Mouse (Mus musculus) cerebellum, postnatal 4 days (tissue): Measurements from ENCODE around the gene Slc6a6.
A peak's percentile ranks its signal among the peaks of the same experiment; 100 is the strongest.

ENCODE experiments used
- DNase-seq, 2 experiments: peaks; one replicate each; pipeline ENCODE4 v3.0.0; 2022; ENCODE audit warnings: low spot score in 2 of 2, mixed read lengths in 1 of 2

The Slc6a6 gene

GRCm38 (mm10) chr6:91720588-91721214 lies 36.8 kb downstream of the Slc6a6 start:
- DNase-seq, result no peak

GRCm38 (mm10) chr6:91721215-91721701 lies 37.4 kb downstream of the Slc6a6 start:
- DNase-seq, result no peak

- DNase-seq, result no peak
These were observed 43.5 kb downstream of the Slc6a6 start for GRCm38 (mm10) chr6:91727361-91727760.

GRCm38 (mm10) chr6:91728939-91729619 lies 45.2 kb downstream of the Slc6a6 start:
- DNase-seq, result no peak

GRCm38 (mm10) chr6:91729677-91730127 lies 45.8 kb downstream of the Slc6a6 start:
- DNase-seq, result peak; percentile 44 to 76

GRCm38 (mm10) chr6:91732138-91732537 lies 48.3 kb downstream of the Slc6a6 start:
- DNase-seq, result peak; percentile 37 to 69

GRCm38 (mm10) chr6:91736471-91736870 lies 52.6 kb downstream of the Slc6a6 start:
- no peak for DNase-seq

GRCm38 (mm10) chr6:91737451-91737850 lies 53.6 kb downstream of the Slc6a6 start:
- no peak for DNase-seq

GRCm38 (mm10) chr6:91738058-91738457 lies 54.2 kb downstream of the Slc6a6 start:
- no peak for DNase-seq

GRCm38 (mm10) chr6:91741046-91741445 lies 57.2 kb downstream of the Slc6a6 start:
- DNase-seq, result peak; percentile 69 to 81

GRCm38 (mm10) chr6:91742466-91742865 lies 58.6 kb downstream of the Slc6a6 start:
- DNase-seq, result no peak

GRCm38 (mm10) chr6:91742995-91743394 lies 59.1 kb downstream of the Slc6a6 start:
- no peak for DNase-seq

GRCm38 (mm10) chr6:91743886-91744285 lies 60.0 kb downstream of the Slc6a6 start:
- DNase-seq, result no peak

- DNase-seq, result no peak
These were observed 61.4 kb downstream of the Slc6a6 start for GRCm38 (mm10) chr6:91745246-91745645.

GRCm38 (mm10) chr6:91745947-91746582 lies 62.2 kb downstream of the Slc6a6 start:
- no peak for DNase-seq

GRCm38 (mm10) chr6:91746776-91747175 lies 62.9 kb downstream of the Slc6a6 start:
- DNase-seq, result no peak

- DNase-seq, result peak in 1 of 2 experiments; percentile 26
These were observed 67.1 kb downstream of the Slc6a6 start for GRCm38 (mm10) chr6:91750976-91751375.

GRCm38 (mm10) chr6:91752884-91753283 lies 69.0 kb downstream of the Slc6a6 start:
- no peak for DNase-seq

GRCm38 (mm10) chr6:91754098-91754497 lies 70.2 kb downstream of the Slc6a6 start:
- no peak for DNase-seq

- DNase-seq, result no peak
These were observed 71.0 kb downstream of the Slc6a6 start for GRCm38 (mm10) chr6:91754845-91755244.

- no peak for DNase-seq
These were observed 78.3 kb downstream of the Slc6a6 start for GRCm38 (mm10) chr6:91762051-91762742.

- no peak for DNase-seq
These were observed 83.7 kb downstream of the Slc6a6 start for GRCm38 (mm10) chr6:91767550-91767949.
